Mouse (Mus musculus): ENCODE data around the gene Tmem132d. TPM values are rescaled to one million over a fixed set of nuclear protein-coding genes. Genes with fewer than 3 reads are reported as not detected.

Tmem132d gene
- polyA plus RNA-seq, 1 experiment from 2014 or later: 4.1 TPM

Other genes with a start within 250 kb of the Tmem132d start
- gene Fzd10, start 167.8 kb upstream of the Tmem132d start, polyA plus RNA-seq (2014; fragmentation: Nextera tagmentation; extraction: Ambion mirVana): 10.1 and 11.6 TPM in 2 replicates